Mouse (Mus musculus) C3H10T1/2 (cell line): ENCODE results near the gene Nmrk1. TPM values are rescaled to one million over a fixed set of nuclear protein-coding genes. Genes with fewer than 3 reads are reported as not detected.

Experiments used
- polyA plus RNA-seq, 2 experiments: library from polyadenylated mRNA; unstranded; fragments of >200 nt; fragmentation: generic; extraction: Trizol; gene quantifications; one replicate each; pipeline ENCODE4 v1.2.1; 2012; ENCODE audit warnings: missing spikeins in 2 of 2

Gene Nmrk1
- polyA plus RNA-seq, result 1 to 10 TPM in 1 of 2 experiments, under 1 TPM in 1; 0.36 to 4.5 TPM

GRCm38 (mm10) chr19:18631644-18632219, at the start of gene Nmrk1, which contains the start of gene Ostf1:
TSS of gene Nmrk1 (plus strand) at chr19:18631950.
TSS of gene Ostf1 (minus strand) at chr19:18631823.

GRCm38 (mm10) chr19:18670608-18671007, 38.9 kb downstream of the Nmrk1 start, which contains the start of gene Carnmt1:
TSS of gene Carnmt1 (plus strand) at chr19:18670764.

Other genes with a start within 250 kb of the Nmrk1 start
- gene Ostf1, start 127 bp upstream of the Nmrk1 start, polyA plus RNA-seq, result 10 to 100 TPM; 43.3 to 94.6 TPM
- 1 to 10 TPM in 1 of 2 experiments, under 1 TPM in 1; 0.85 to 2.8 TPM for gene Carnmt1, start 38.8 kb downstream of the Nmrk1 start, polyA plus RNA-seq
- 1 to 10 TPM; 2.7 to 9.2 TPM for gene D030056L22Rik, start 81.2 kb downstream of the Nmrk1 start, polyA plus RNA-seq
- gene Trpm6, start 118.0 kb downstream of the Nmrk1 start, polyA plus RNA-seq, result under 1 TPM; 0.01 to 0.18 TPM